Mouse (Mus musculus) intestine, postnatal 0 days (tissue): ENCODE measurements around the gene Ccl6. TPM values are rescaled to one million over a fixed set of nuclear protein-coding genes. Genes with fewer than 3 reads are reported as not detected.
A peak's percentile ranks its signal among the peaks of the same experiment; 100 is the strongest.

Source experiments
- ATAC-seq: fragments of 200-750 bp; cut with Nextera tagmentation; 2 replicates; pipeline ENCODE4 v1.8.0; 2017; ENCODE audit warnings: mild to moderate bottlenecking, moderate TSS enrichment, moderate library complexity
- H3K27ac ChIP-seq: fragments of 300-500 bp; sonication (generic); 2 replicates; pipeline ENCODE4 v1.5.1; 2014; ENCODE audit warnings: mild to moderate bottlenecking, low read depth, low read length, moderate library complexity
- H3K27me3 ChIP-seq: fragments of 300-500 bp; sonication (generic); replicated peaks from 2 replicates; pipeline ENCODE4 v1.6.1; 2014; ENCODE audit warnings: low read length, mixed read lengths; ENCODE audit not compliant: control insufficient read depth, insufficient read depth
- H3K36me3 ChIP-seq: fragments of 300-500 bp; sonication (generic); 2 replicates; pipeline ENCODE4 v1.6.1; 2014; ENCODE audit warnings: mild to moderate bottlenecking, moderate library complexity; ENCODE audit not compliant: control insufficient read depth, insufficient read depth
- H3K4me1 ChIP-seq: fragments of 300-500 bp; sonication (generic); replicated peaks from 2 replicates; pipeline ENCODE4 v1.6.1; 2014; ENCODE audit warnings: antibody characterized with exemption, low read length, mixed read lengths; ENCODE audit not compliant: control insufficient read depth, insufficient read depth
- H3K4me2 ChIP-seq: fragments of 300-500 bp; sonication (generic); replicated peaks from 2 replicates; pipeline ENCODE4 v1.6.1; 2014; ENCODE audit warnings: low read depth, mild to moderate bottlenecking, moderate library complexity
- H3K4me3 ChIP-seq: fragments of 300-500 bp; sonication (generic); 2 replicates; pipeline ENCODE4 v1.5.1; 2014; ENCODE audit warnings: low read depth, low read length
- H3K9ac ChIP-seq: fragments of 300-500 bp; sonication (generic); 2 replicates; pipeline ENCODE4 v1.6.1; 2014; ENCODE audit warnings: mild to moderate bottlenecking, low read depth, low read length
- H3K9me3 ChIP-seq: fragments of 300-500 bp; sonication (generic); 2 replicates; pipeline ENCODE4 v1.6.1; 2016; ENCODE audit warnings: mixed run types; ENCODE audit not compliant: control insufficient read depth
- CTCF ChIP-seq: sonication (generic); IDR thresholded peaks from 2 replicates; pipeline ENCODE4 v1.5.1; 2016; ENCODE audit warnings: low read depth, mild to moderate bottlenecking, control low read depth, antibody characterized with exemption, moderate library complexity
- WGBS: fragments of 180-500 bp; shearing (Covaris S2); extraction: QIAGEN DNeasy Blood & Tissue Kit; methylation state at CpG from one replicate; pipeline ENCODE4 v1.1.7; 2014; 5-methylcytosine and 5-hydroxymethylcytosine counted together
- polyA plus RNA-seq: library from polyadenylated mRNA; unstranded; fragments of >200 nt; fragmentation: Nextera tagmentation; extraction: Ambion mirVana; gene quantifications from 2 replicates; pipeline ENCODE4 v1.2.1, GENCODE M21; 2015

Gene Ccl6
- polyA plus RNA-seq, 1 experiment from 2014 or later = 100 TPM

GRCm38 (mm10) chr11:83540931-83541330 lies 52.0 kb downstream of the Ccl6 start:
- Histone ChIP-seq H3K4me1 (no peaks in the 10 kb centered on the region), H3K36me3 (no peaks in the 10 kb centered on the region), H3K27ac (no peak overlapping the region), H3K4me2 (no peak overlapping the region), H3K9ac (no peak overlapping the region), H3K4me3 (no peak overlapping the region), H3K27me3 (no peaks in the 10 kb centered on the region), H3K9me3 (no peaks in the 10 kb centered on the region)
- TF ChIP-seq CTCF = no peak
- 78% methylated on average over 2 of the region's 2 CpGs for WGBS
- 0 out of 2 replicates have a peak, but pooled peaks have one; percentile 28 for ATAC-seq

GRCm38 (mm10) chr11:83538705-83539314 lies 54.1 kb downstream of the Ccl6 start:
- no peaks in the 10 kb centered on the region for H3K9me3 ChIP-seq
- no peak for ATAC-seq

More at GRCm38 (mm10) chr11:83538705-83539314, 54.1 kb downstream of the Ccl6 start:
- TF ChIP-seq CTCF = no peak
- no peak overlapping the region for H3K4me2 ChIP-seq
- no peaks in the 10 kb centered on the region for H3K27me3 ChIP-seq
- no peaks in the 10 kb centered on the region for H3K4me1 ChIP-seq
- no peak overlapping the region for H3K9ac ChIP-seq
- no peaks in the 10 kb centered on the region for H3K36me3 ChIP-seq
- WGBS = 48% methylated on average over 3 of the region's 3 CpGs
- H3K27ac ChIP-seq = no peak overlapping the region
- H3K4me3 ChIP-seq = no peak overlapping the region

Other genes with a start within 250 kb of the Ccl6 start
- 0.82 and 0.94 TPM in 2 replicates for gene Rasl10b, start 183.9 kb downstream of the Ccl6 start, polyA plus RNA-seq
- 0.51 and 0.65 TPM in 2 replicates for gene Gas2l2, start 163.6 kb downstream of the Ccl6 start, polyA plus RNA-seq
- gene 1700020L24Rik, start 155.4 kb downstream of the Ccl6 start, polyA plus RNA-seq = 0.76 and 1.5 TPM in 2 replicates
- gene Mmp28, start 130.0 kb downstream of the Ccl6 start, polyA plus RNA-seq = 1.6 and 2.1 TPM in 2 replicates
- gene Taf15, start 120.0 kb downstream of the Ccl6 start, polyA plus RNA-seq = 5.4 and 7.3 TPM in 2 replicates
- gene Heatr9, start 70.9 kb downstream of the Ccl6 start, polyA plus RNA-seq = not detected in 2 replicates
- 1.8 and 2.4 TPM in 2 replicates for gene Ccl5, start 62.6 kb downstream of the Ccl6 start, polyA plus RNA-seq
- gene Ccl9, start 14.5 kb downstream of the Ccl6 start, polyA plus RNA-seq = 11.2 and 13.4 TPM in 2 replicates
- gene Rpl9-ps1, start 52.5 kb upstream of the Ccl6 start, polyA plus RNA-seq = not detected in 2 replicates
- 1.2 and 1.3 TPM in 2 replicates for gene Ccl3, start 56.3 kb upstream of the Ccl6 start, polyA plus RNA-seq
- gene Ccl4, start 69.5 kb upstream of the Ccl6 start, polyA plus RNA-seq = 0.56 and 0.64 TPM in 2 replicates
- 5.6 and 7.5 TPM in 2 replicates for gene Wfdc17, start 110.9 kb upstream of the Ccl6 start, polyA plus RNA-seq
- gene Wfdc18, start 115.9 kb upstream of the Ccl6 start, polyA plus RNA-seq = 1.1 and 3.2 TPM in 2 replicates
- gene Wfdc21, start 153.9 kb upstream of the Ccl6 start, polyA plus RNA-seq = not detected in 2 replicates
- gene Heatr6, start 160.6 kb upstream of the Ccl6 start, polyA plus RNA-seq = 7.7 and 11.5 TPM in 2 replicates